ENCODE assay signal across 9 mouse cellular contexts in genomic region chr4:136621336-136621735, GRCm38 (mm10). TPM values are rescaled to one million over a fixed set of nuclear protein-coding genes. Genes with fewer than 3 reads are reported as not detected.
DNase-seq lines count a peak whose midpoint lies in the region; ATAC-seq and TF ChIP-seq lines count a peak whose summit lies in the region.
"Had no signal": no experiment of that assay in that cellular context is flagged by ENCODE, and none has a peak within 500 bp of the region (broad histone marks: within the 10 kb centered on the region; RNA-seq: fewer than 3 reads in every experiment).

No protein-coding gene starts in this region.

- ATAC-seq in hindbrain, embryonic 11.5 days (ENCODE audit: low FRiP score) = no peak
- no peak for ATAC-seq in hindbrain, embryonic 13.5 days (ENCODE audit: low FRiP score)
- ATAC-seq in monocyte, adult 5-6 weeks (replicated peaks; ENCODE audit: insufficient number of reproducible peaks, low FRiP score, low TSS enrichment, poor library complexity, severe bottlenecking) = peak; percentile 59; the same call in 1 of the 2 replicates

- no peak overlapping the region for H3K27ac ChIP-seq in hindbrain, embryonic 11.5 days (ENCODE audit: low read depth, low read length)
- no peak overlapping the region for H3K27ac ChIP-seq in hindbrain, embryonic 13.5 days
- no peak overlapping the region for H3K27ac ChIP-seq in cerebellum, adult 2 months (ENCODE audit: insufficient read depth, low read length)
- H3K27ac ChIP-seq: macrophage had no signal

- H3K36me3 ChIP-seq in hindbrain, embryonic 11.5 days (ENCODE audit: control insufficient read depth, insufficient read depth, low read length) = no peaks in the 10 kb centered on the region
- H3K36me3 ChIP-seq in hindbrain, embryonic 13.5 days = no peaks in the 10 kb centered on the region

- peak; percentile 74 for TF ChIP-seq CTCF in cerebellum, adult 2 months (IDR thresholded peaks at IDR 0.05; ENCODE audit: borderline replicate concordance, insufficient read depth, low read depth, low read length)

- H3K27me3 ChIP-seq in hindbrain, embryonic 11.5 days (ENCODE audit: control insufficient read depth, insufficient read depth, low read length) = no peaks in the 10 kb centered on the region
- H3K27me3 ChIP-seq in hindbrain, embryonic 13.5 days = peaks cover 9% of the 10 kb centered on the region; the same call in 1 of the 2 replicates
- no peaks in the 10 kb centered on the region for H3K27me3 ChIP-seq in cerebellum, adult 2 months (ENCODE audit: control insufficient read depth, insufficient read depth, low read length)

- TF ChIP-seq POLR2A in cerebellum, adult 2 months (IDR thresholded peaks at IDR 0.05; ENCODE audit: borderline replicate concordance, insufficient read depth, low read length) = no peak

- no peaks in the 10 kb centered on the region for H3K9me3 ChIP-seq in hindbrain, embryonic 11.5 days (ENCODE audit: control insufficient read depth, low read length)
- H3K9me3 ChIP-seq in hindbrain, embryonic 13.5 days = no peaks in the 10 kb centered on the region

- no peak overlapping the region for H3K4me3 ChIP-seq in hindbrain, embryonic 11.5 days (ENCODE audit: low read depth, low read length)
- no peak overlapping the region for H3K4me3 ChIP-seq in hindbrain, embryonic 13.5 days
- H3K4me3 ChIP-seq in cerebellum, adult 2 months (replicated peaks; ENCODE audit: insufficient read depth, low read depth, low read length) = no peak overlapping the region

- peak; percentile 83 for DNase-seq in hindbrain, embryonic 11.5 days (ENCODE audit: low spot score)
- peak; percentile 38 for DNase-seq in urinary bladder, postnatal 14 days (ENCODE audit: low spot score)
- DNase-seq in urinary bladder, postnatal 4 days (ENCODE audit: low spot score in 2 of 2) = no peak
- DNase-seq in cerebellum, adult 2 months = peak; percentile 30 to 56
- peak; percentile 81 for DNase-seq in induced T-regulatory cell, adult 2 months (ENCODE audit: low read depth)
- DNase-seq in right cerebral cortex, postnatal 36 days (ENCODE audit: low spot score in 2 of 2) = no peak

- H3K9ac ChIP-seq in hindbrain, embryonic 11.5 days (ENCODE audit: low read depth, low read length) = no peak overlapping the region
- no peak overlapping the region for H3K9ac ChIP-seq in hindbrain, embryonic 13.5 days

- WGBS in hindbrain, embryonic 11.5 days = 0% methylated on average over 1 of the region's 1 CpGs
- 3% methylated on average over 1 of the region's 1 CpGs for WGBS in hindbrain, embryonic 13.5 days
- 0% methylated on average over 1 of the region's 1 CpGs for WGBS in cerebellum, adult 2 months

- no peaks in the 10 kb centered on the region; the same call in 1 of the 2 replicates for H3K4me1 ChIP-seq in hindbrain, embryonic 11.5 days (replicated peaks; ENCODE audit: control insufficient read depth, insufficient read depth, low read length)
- no peaks in the 10 kb centered on the region for H3K4me1 ChIP-seq in hindbrain, embryonic 13.5 days (replicated peaks)
- no peaks in the 10 kb centered on the region for H3K4me1 ChIP-seq in cerebellum, adult 2 months (ENCODE audit: control insufficient read depth, insufficient read depth, low read length)

- H3K4me2 ChIP-seq in hindbrain, embryonic 11.5 days (replicated peaks; ENCODE audit: low read depth, low read length) = no peak overlapping the region
- no peak overlapping the region for H3K4me2 ChIP-seq in hindbrain, embryonic 13.5 days

RNA-seq across cellular contexts. Expression of gene Lactbl1, which starts 1.1 kb away (rescaled TPM):
- not detected in 2 replicates for polyA plus RNA-seq in hindbrain, embryonic 11.5 days (2014; fragmentation: Nextera tagmentation; extraction: Ambion mirVana)
- polyA plus RNA-seq in hindbrain, embryonic 13.5 days (2015; fragmentation: Nextera tagmentation; extraction: Ambion mirVana) = 0.06 TPM in 1 of 2 replicates, not detected in the other
- 0.13 and 0.21 TPM in 2 replicates for polyA plus RNA-seq in cerebellum, adult 2 months (2012; rRNA removed)
- not detected in 3 replicates for total RNA-seq in monocyte, adult 5-6 weeks (2017)
- polyA plus RNA-seq: macrophage had no signal

RNA-seq across cellular contexts. Expression of gene Tex46, which starts 11.1 kb away (rescaled TPM):
- polyA plus RNA-seq in hindbrain, embryonic 11.5 days (2014; fragmentation: Nextera tagmentation; extraction: Ambion mirVana) = not detected in 2 replicates
- not detected in 2 replicates for polyA plus RNA-seq in hindbrain, embryonic 13.5 days (2015; fragmentation: Nextera tagmentation; extraction: Ambion mirVana)
- polyA plus RNA-seq in cerebellum, adult 2 months (2012; rRNA removed) = not detected in 2 replicates
- not detected in 3 replicates for total RNA-seq in monocyte, adult 5-6 weeks (2017)
- polyA plus RNA-seq: macrophage had no signal

RNA-seq across cellular contexts. Expression of gene Kdm1a, which starts 18.8 kb away (rescaled TPM):
- polyA plus RNA-seq in hindbrain, embryonic 11.5 days (2014; fragmentation: Nextera tagmentation; extraction: Ambion mirVana) = 91.7 and 102 TPM in 2 replicates
- polyA plus RNA-seq in hindbrain, embryonic 13.5 days (2015; fragmentation: Nextera tagmentation; extraction: Ambion mirVana) = 80.7 and 80.8 TPM in 2 replicates
- 61.2 and 63.1 TPM in 2 replicates for polyA plus RNA-seq in cerebellum, adult 2 months (2012; rRNA removed)
- 52.2 to 70.8 TPM (median 69.8 TPM) in 3 replicates for total RNA-seq in monocyte, adult 5-6 weeks (2017)

Comparison
In these comparisons a context has a peak if more than half of its experiments do, and no peak if none do; other contexts are left out.
1. DNase-seq: peak in hindbrain, embryonic 11.5 days (single experiment), urinary bladder, postnatal 14 days (single experiment), cerebellum, adult 2 months (2 of 2) and induced T-regulatory cell, adult 2 months (single experiment); none in urinary bladder, postnatal 4 days (0 of 2) and right cerebral cortex, postnatal 36 days (0 of 2).